Mouse (Mus musculus): ENCODE data around the gene 2210407C18Rik.

2210407C18Rik gene

DNA sequence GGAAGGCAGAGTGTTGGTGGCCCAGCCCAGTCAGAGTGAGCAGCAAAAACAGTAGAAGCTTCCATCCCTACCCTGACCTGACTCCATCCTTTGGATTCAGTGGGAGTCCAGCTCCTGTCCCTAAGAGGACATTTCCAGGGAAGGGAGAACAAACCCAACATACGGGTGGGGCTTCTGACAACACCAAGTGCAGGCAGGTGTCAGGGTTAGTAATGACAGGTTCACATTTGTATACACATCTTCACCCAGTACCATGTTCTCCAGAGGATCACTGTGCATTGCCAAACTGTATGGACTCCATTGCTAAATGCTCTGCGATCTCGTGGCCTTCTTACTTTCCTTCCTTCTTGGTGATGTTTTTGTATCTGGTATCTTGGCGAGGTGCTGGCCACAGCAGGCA is at the start of gene 2210407C18Rik:
Gene 2210407C18Rik, minus strand, starts transcription at position 101 of the 400 bp plus-strand sequence.
- DNase-seq, result no peak

DNA sequence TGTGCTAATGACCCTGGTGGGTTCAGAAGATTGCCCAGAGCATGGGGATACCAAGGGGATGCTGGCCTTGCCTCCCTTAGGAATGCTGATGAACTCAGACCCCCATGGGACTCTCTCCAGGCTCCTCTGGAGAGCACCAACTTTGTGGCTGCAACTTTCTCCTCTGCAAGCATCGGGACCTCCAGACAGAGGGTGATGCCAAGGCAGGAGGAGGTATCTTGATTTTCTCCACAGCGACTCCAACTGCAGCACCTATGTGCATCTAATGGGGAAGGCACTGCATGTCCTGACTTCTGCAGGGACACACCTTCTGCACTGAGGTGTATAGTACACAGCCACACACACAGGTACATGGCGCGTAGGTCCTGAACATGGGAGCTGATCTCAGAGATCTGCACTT is 42.7 kb upstream of the 2210407C18Rik start, which contains the start of gene Olfr322:
Gene Olfr322, plus strand, starts transcription at position 187 of the 400 bp plus-strand sequence.
- DNase-seq, result no peak

DNA sequence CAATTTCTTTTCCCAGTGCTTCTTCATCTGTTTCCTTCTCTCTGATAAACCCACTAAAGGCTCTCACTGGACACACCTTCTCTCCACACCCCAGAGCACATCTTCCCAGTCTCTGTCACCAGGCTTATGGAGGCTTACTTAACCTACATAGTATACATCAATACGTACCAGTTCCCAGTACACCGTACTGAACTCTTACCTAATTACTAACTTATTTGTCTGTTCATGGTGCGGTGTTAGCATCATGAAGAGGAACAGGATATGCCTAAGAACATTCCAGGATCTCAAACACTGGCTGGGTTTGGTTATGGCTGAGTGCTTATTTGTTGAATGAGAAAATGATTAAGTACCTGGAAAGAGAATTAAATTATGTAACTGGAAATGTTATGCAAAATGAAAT is 39.3 kb upstream of the 2210407C18Rik start:
- DNase-seq, result no peak

DNA sequence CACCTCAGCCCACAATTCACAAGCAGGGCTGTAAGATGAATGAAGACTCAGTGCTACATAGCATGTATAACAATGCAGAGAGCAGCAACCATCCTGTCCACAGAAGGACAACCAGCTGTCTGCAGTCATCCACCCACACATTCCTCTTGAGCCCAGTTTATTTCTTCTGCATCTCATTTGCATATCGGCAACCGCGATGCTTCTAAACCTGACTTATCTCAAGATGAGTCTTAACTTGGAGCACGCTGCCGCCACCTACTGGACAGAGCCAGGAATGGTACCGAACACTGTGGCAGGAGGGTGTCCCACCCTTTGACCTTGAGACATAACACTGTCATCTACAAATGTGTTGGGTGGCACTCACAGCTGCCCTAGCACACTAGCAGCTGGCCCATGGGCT is 27.5 kb upstream of the 2210407C18Rik start:
- no peak for DNase-seq

- DNase-seq, result no peak
Observed at GRCm38 (mm10) chr11:58641638-58642358, 25.9 kb upstream of the 2210407C18Rik start.

- no peak for DNase-seq
Observed at GRCm38 (mm10) chr11:58641057-58641456, 25.2 kb upstream of the 2210407C18Rik start.

GRCm38 (mm10) chr11:58640272-58640867 is 24.5 kb upstream of the 2210407C18Rik start, which contains the start of gene Trim58:
TSS of gene Trim58 (plus strand) at chr11:58640465.
- no peak for DNase-seq

GRCm38 (mm10) chr11:58638176-58638701 is 22.4 kb upstream of the 2210407C18Rik start:
- no peak for DNase-seq

DNA sequence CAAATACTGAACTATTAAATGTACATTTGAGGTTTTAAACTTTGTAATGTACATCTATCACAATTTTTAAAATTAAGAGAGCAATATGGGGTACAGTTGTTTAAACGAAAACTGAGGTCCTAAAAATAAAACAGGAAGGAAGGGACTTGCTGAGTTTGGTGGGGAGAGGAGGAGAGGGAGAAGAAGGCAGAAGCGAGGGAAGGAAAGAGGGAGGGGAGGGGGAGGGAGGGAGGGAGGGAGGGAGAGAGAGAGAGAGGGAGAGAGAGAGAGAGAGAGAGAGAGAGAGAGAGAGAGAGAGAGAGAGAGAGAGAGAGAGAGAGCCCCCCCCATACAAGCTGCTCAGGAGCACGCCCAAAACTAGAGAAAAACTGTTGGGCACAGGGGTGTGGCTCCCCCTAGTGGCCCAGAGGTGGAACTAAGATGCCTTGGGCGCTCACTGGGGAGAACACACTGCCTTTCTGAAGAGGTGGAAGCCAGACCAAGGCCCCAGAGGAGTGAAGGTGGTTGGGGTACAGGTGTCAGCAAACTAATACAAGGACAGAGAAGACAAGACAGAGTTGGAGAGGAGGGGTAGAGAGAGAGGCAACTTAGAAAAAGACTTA is 20.6 kb upstream of the 2210407C18Rik start:
- no peak for DNase-seq

GRCm38 (mm10) chr11:58634878-58635277 is 19.0 kb upstream of the 2210407C18Rik start:
- DNase-seq, result no peak

- DNase-seq, result no peak
Observed at GRCm38 (mm10) chr11:58630401-58630800, 14.5 kb upstream of the 2210407C18Rik start, which contains the start of gene Olfr323. TSS of gene Olfr323 (minus strand) at chr11:58630501.

DNA sequence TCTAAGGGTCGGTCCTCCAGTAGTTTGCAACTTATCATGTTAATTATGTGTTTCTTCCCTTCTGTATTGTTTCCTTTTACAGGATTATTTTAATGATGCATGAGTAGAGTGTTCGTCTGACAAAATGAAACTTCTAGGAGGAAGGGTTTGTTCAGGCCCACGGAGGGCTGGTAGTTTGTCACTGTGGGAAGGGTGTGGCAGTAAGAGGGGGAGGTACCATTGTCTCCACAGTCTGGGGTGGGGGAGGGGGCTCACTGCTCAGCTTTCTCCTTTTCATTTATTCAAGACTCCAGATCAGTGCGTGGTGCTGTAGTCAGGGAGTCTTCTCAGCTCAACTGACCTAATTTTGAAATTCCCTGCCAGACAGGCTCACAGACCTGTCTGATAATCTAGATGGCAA is 10.3 kb upstream of the 2210407C18Rik start:
- no peak for DNase-seq

GRCm38 (mm10) chr11:58618793-58619192 is 2.9 kb upstream of the 2210407C18Rik start:
- no peak for DNase-seq

- no peak for DNase-seq
Observed at GRCm38 (mm10) chr11:58618369-58618768, 2.5 kb upstream of the 2210407C18Rik start.

GRCm38 (mm10) chr11:58614526-58614925 is 1.3 kb downstream of the 2210407C18Rik start:
- no peak for DNase-seq

- DNase-seq, result no peak
Observed at GRCm38 (mm10) chr11:58613359-58613758, 2.5 kb downstream of the 2210407C18Rik start.

DNA sequence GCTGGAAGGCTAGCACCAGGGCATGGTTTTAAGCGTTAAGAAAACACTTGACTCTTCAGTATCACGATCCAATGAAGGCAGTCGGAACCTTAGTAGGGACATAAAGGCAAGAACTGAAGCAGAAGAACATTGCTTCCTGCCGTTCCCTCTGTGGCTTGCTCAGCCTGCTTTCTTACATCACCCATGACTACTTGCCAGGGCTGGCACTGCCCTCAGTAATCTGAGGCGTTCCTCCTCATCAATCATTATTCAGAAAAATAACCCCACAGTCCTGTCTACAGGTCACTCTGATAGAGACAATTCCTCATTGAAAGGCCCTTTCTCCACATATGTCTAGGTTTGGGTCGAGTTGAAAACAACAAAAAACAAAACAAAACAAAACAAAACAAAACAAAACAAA is 8.8 kb downstream of the 2210407C18Rik start:
- DNase-seq, result no peak

- DNase-seq, result no peak
Observed at GRCm38 (mm10) chr11:58606177-58606919, 9.5 kb downstream of the 2210407C18Rik start.

DNA sequence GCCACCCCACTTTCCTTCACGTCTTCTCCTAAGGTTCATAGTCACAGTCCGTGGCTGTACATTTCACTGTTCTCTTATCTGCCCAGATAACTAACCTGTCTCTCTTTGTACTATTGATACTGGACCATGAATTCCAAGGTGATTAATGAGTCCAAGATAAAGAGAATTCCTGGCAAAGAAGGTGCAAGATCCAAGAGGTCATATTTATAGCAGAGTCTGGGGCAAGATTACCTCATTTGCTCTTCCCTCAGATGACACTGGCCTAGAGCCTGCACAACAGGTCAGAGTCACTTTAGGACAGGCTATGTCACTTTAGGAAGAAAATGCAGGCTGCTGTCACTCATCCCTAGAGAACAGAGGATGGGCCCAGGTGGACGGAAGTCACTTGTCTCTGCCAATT is 10.6 kb downstream of the 2210407C18Rik start:
- DNase-seq, result no peak

GRCm38 (mm10) chr11:58604688-58605087 is 11.2 kb downstream of the 2210407C18Rik start:
- no peak for DNase-seq

DNA sequence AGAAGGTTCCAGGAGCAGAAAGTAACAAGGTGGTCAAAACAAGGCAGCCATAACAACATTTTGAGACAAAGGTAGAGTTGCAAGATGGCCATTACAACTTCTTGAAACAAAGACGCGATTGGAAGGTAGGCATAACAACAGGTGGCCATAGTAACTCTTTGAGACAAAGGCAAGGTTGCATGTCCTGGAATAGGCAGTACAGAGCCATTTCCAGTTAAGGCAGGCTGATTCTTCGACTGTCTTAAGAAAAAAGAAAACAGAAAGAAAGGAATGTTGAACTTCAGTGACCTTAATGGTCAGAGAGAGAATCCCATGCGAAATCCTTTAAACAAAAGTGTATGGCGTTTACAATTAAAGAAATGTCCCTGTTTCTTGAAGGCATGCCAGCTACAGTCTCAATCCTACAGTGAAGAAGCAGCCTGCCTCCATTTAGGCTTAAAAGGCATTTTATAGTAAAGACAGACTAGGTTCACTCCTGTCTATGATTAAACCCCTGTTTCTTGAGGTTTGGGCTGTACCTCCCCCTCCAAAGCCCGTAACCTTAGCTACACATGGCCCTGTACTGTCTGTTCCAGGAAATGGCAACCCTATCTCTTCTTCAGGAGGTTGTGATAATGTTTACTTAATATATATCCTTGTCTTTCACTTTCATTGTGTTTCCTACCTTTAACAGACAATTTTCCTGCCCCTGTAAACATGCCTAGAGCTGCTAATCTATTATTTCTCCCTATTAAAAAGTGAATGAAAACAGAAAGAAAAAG is 12.9 kb downstream of the 2210407C18Rik start:
- no peak for DNase-seq

- no peak for DNase-seq
Observed at GRCm38 (mm10) chr11:58602062-58602461, 13.8 kb downstream of the 2210407C18Rik start.
